Mouse (Mus musculus) embryo, embryonic 10.5 days (tissue): ENCODE data around the gene Arhgap8.

Source experiments
- DNase-seq: peaks from one replicate; pipeline ENCODE4 v3.0.0-alpha.2; 2015; ENCODE audit warnings: low spot score

Arhgap8 gene

GRCm38 (mm10) chr15:84800132-84800531 lies 80.3 kb downstream of the Arhgap8 start:
- no peak for DNase-seq

- DNase-seq, result peak; percentile 65
These were observed 83.8 kb downstream of the Arhgap8 start for GRCm38 (mm10) chr15:84803685-84804084.

- peak; percentile 37 for DNase-seq
These were observed 89.6 kb downstream of the Arhgap8 start for GRCm38 (mm10) chr15:84809275-84809952.

DNA sequence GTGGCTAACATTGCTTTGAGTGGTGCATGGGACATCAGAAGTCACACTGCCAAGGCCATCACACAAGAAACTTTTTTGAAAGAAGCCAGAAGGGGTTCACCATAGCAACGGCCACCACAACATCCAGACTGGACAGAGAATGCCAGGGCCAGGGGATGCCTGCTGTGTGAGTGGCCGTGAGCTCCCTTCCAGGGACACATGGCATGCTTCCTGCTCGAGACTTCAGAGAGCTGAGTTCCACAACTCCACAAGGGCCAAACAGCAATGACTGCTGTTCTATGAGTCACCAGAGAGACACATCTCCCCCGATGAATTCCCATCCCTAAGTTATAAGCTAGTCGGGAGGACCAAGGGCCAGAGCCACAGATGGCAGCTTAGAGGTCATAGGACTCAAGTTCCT lies 91.3 kb downstream of the Arhgap8 start:
- DNase-seq, result no peak

DNA sequence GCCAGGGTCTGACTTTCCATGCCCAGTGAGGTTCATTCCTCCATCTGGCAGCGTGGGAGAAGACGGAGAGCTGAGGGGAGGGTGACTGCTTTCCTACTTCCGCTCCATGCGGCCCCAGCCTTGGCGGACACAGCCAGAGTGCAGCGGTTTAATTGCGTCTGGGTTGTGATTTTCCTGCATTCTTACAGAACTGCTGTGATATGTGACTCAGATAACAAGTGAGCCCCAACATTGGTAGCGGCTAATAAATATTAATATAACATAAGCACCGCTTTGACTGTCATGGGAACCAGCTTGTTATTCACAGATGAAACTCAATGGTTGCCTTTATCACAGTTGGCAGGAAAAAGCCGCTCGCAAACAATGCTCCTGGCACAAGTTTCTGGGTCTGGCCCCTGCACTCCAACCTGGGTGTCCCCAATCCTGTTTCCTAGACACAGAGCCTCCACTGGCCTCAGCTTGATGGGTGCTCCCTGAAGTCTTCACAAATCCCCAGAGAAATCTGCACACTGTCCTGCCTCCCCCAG lies 93.0 kb downstream of the Arhgap8 start:
- no peak for DNase-seq

GRCm38 (mm10) chr15:84815171-84815570 lies 95.3 kb downstream of the Arhgap8 start:
- DNase-seq, result no peak

DNA sequence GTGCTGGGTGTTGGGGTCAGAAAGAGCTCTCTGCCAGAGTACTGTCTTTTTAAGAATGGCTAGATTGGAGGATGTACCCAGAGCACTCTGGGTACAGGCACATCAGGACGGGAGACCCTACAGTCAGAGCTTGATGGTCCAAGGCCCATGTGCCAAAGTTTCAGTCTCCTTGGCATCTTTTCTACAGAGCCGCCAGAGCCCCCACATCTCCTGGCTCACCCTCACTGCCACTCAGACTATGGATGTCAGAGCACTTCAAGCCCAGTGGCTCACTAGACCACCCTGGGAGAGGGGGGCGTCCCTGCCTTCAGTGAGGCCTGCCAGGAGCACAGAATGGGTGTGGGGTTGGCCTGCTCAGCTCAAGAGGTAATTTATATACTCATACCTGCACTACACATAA lies 97.7 kb downstream of the Arhgap8 start:
- no peak for DNase-seq

- DNase-seq, result no peak
These were observed 98.4 kb downstream of the Arhgap8 start for GRCm38 (mm10) chr15:84818284-84818683.

DNA sequence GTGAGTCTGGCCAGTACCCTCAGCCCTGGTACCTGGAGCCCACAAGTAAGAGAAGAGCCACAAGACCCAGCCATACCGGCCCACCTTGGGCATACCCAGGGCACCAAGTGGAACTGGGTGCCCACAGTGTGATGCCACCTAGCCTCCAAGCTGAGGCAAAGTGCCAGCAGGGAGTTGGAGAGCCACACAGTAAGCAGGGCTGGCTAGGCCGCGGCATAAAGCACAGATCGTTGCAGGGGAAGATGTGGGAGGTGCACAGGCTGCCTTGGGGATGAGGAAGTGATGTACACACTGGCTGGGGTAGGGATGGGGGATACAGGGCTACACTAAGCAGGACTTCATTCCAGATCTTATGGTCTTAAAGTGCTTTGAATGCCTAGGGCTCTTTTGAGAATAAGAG lies 101.0 kb downstream of the Arhgap8 start:
- no peak for DNase-seq
